Mouse (Mus musculus) limb, embryonic 10.5 days (tissue): ENCODE data around the gene Slc47a2. TPM values are rescaled to one million over a fixed set of nuclear protein-coding genes. Genes with fewer than 3 reads are reported as not detected.
A peak's percentile ranks its signal among the peaks of the same experiment; 100 is the strongest.

Experiments used
- DNase-seq: peaks from one replicate; pipeline ENCODE4 v3.0.0-alpha.2; 2017; ENCODE audit warnings: low spot score
- H3K27ac ChIP-seq: fragments of 300-500 bp; sonication (generic); 2 replicates; pipeline ENCODE4 v1.5.1; 2016; ENCODE audit warnings: mild to moderate bottlenecking
- H3K27me3 ChIP-seq: fragments of 300-500 bp; sonication (generic); 2 replicates; pipeline ENCODE4 v1.6.1; 2016; ENCODE audit warnings: low read depth, mild to moderate bottlenecking; ENCODE audit not compliant: poor library complexity, severe bottlenecking
- H3K36me3 ChIP-seq: fragments of 300-500 bp; sonication (generic); 2 replicates; pipeline ENCODE4 v1.6.1; 2016; ENCODE audit warnings: mild to moderate bottlenecking, moderate library complexity
- H3K4me1 ChIP-seq: fragments of 300-500 bp; sonication (generic); 2 replicates; pipeline ENCODE4 v1.6.1; 2016
- H3K4me3 ChIP-seq: fragments of 300-500 bp; sonication (generic); 2 replicates; pipeline ENCODE4 v1.5.1; 2016; ENCODE audit warnings: mild to moderate bottlenecking, moderate library complexity
- H3K9me3 ChIP-seq: fragments of 300-500 bp; sonication (generic); replicated peaks from 2 replicates; pipeline ENCODE4 v1.6.1; 2016; ENCODE audit warnings: mild to moderate bottlenecking
- WGBS: fragments of 180-500 bp; shearing (Covaris S2); methylation state at CpG from one replicate; pipeline ENCODE4 v1.1.7; 2016; 5-methylcytosine and 5-hydroxymethylcytosine counted together
- polyA plus RNA-seq: library from polyadenylated mRNA; unstranded; fragments of >200 nt; fragmentation: Nextera tagmentation; extraction: Ambion mirVana; gene quantifications from 2 replicates; pipeline ENCODE4 v1.2.1, GENCODE M21; 2016

Gene Slc47a2
- polyA plus RNA-seq: not detected in 2 replicates

DNA sequence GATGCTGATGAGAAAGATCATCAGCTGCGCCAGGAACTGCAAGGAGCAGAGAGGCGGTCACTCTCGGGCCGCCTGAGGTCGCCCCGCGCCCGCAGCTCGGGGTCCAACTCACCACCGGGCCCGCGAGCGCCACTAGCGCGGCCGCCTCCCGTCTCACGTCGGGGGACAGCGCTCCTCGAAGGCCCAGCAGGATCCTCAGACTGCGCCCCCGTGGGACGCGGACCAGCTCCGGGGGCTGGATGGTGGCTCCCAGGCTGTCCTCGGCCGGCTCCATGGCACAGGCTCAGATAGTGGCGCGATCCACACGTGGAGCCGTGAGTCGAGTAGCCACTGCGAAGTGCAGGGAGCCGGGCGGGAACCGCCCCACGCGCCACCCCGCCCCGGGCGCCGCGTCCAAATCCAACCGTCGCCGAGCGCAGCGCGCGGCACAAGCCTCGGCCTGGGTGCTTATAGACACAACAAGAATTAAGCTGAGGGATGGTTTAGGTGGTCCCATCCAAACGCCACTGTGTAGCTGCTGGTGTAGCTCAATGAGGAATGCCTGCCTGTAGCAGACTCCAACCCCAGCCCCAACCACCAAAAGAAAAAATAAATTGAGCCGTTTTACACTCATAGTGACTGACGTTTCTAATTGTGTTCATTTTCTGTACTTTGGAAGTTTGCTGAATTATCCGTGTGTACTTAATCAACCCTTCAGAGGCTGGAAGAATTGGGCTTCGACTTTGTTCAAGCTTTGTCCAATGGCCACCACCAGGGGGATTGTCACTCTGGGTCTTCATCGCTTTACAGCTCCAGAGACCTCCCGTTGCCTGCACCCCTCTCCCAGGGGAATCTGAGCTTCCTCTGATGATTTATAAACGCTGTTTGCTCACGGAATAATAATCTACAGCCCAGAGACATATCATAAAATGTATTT, at the start of gene Slc47a2:
Slc47a2 (minus strand) TSS at position 356 of the 916 bp plus-strand sequence.
- WGBS: 4% methylated on average over 61 of the region's 61 CpGs
- peak within 1 kb of the TSS; percentile 48 for H3K4me3 ChIP-seq
- H3K36me3 ChIP-seq: no peaks in the 10 kb centered on the region
- peak; percentile 50 for DNase-seq
- H3K9me3 ChIP-seq: no peaks in the 10 kb centered on the region
- peaks cover 79% of the 10 kb centered on the region for H3K27me3 ChIP-seq
- H3K4me1 ChIP-seq: peaks cover 7% of the 10 kb centered on the region
- no peak within 1 kb of the TSS for H3K27ac ChIP-seq

DNA sequence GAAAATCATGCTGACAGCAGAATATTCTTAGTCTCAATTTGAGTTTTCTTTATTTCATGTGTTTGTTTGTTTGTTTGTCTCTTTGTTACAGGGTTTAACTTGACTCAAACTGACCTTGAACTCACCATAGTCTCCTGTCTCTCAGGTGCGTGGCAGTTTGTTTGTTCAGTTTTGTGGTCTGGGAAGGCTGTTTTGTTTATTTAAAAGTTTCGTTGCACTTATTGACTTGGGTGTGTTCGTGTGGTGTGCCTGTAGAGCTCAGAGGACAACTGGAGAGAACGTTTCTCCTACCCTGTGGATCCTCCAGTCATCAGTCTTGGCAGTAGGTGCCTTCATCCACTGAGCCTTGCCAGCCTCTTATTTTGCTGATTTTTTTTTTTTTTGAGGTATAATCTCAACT, 46.3 kb upstream of the Slc47a2 start:
- Histone ChIP-seq H3K27ac (no peak overlapping the region), H3K27me3 (no peaks in the 10 kb centered on the region), H3K4me3 (no peak overlapping the region), H3K9me3 (no peaks in the 10 kb centered on the region; the same call in 1 of the 2 replicates), H3K4me1 (no peaks in the 10 kb centered on the region), H3K36me3 (no peaks in the 10 kb centered on the region)
- WGBS: 83% methylated on average over 4 of the region's 4 CpGs
- DNase-seq: no peak

DNA sequence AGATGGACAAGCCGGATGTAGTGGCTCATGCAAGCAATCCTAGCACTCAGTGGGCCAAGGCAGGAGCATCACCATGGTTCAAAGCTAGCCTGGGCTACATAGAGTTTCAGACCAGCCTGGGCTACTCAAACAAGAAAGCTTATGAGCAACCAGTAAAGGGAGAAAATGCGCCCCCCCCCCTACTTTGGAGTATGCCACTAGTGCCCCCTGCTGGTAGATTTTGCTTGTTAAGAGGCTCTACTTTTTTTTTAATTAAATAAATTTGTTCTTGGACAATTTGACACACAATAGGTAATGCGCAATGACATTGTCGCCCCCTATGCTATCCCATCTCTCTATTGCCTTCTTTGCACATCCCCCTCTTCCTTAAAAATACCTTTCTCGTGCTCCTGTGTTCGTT, 45.4 kb upstream of the Slc47a2 start:
- no peaks in the 10 kb centered on the region for H3K36me3 ChIP-seq
- 67% methylated on average over 6 of the region's 6 CpGs for WGBS

DNA sequence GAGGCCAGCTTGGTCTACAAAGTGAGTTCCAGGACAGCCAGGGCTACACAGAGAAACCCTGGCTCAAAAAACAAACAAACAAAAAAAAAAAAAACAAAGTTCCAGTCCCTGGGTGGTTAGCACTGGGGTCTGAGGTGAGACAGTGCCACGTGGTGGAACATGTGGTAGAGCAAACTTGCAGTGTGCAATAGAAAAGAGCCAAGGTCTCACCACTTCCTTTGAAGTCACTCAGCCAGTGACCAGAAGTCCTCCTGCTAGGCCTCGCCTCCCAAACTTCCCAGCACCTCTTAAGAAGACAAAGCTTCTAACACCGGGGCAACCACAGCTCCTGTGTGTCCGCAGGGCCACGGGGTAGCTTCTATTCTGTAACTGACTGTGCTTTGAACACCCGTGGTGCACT, 44.6 kb upstream of the Slc47a2 start:
- 69% methylated on average over 6 of the region's 6 CpGs for WGBS
- H3K27me3 ChIP-seq: no peaks in the 10 kb centered on the region
- no peak for DNase-seq
- H3K9me3 ChIP-seq: no peaks in the 10 kb centered on the region; the same call in 1 of the 2 replicates
- H3K4me1 ChIP-seq: no peaks in the 10 kb centered on the region
- no peak overlapping the region for H3K27ac ChIP-seq
- no peak overlapping the region for H3K4me3 ChIP-seq
- H3K36me3 ChIP-seq: no peaks in the 10 kb centered on the region

More for the DNA sequence above, 45.4 kb upstream of the Slc47a2 start:
- no peaks in the 10 kb centered on the region for H3K27me3 ChIP-seq
- no peak overlapping the region for H3K27ac ChIP-seq
- H3K4me3 ChIP-seq: no peak overlapping the region
- no peaks in the 10 kb centered on the region; the same call in 1 of the 2 replicates for H3K9me3 ChIP-seq
- no peaks in the 10 kb centered on the region for H3K4me1 ChIP-seq
- DNase-seq: peak; percentile 40

DNA sequence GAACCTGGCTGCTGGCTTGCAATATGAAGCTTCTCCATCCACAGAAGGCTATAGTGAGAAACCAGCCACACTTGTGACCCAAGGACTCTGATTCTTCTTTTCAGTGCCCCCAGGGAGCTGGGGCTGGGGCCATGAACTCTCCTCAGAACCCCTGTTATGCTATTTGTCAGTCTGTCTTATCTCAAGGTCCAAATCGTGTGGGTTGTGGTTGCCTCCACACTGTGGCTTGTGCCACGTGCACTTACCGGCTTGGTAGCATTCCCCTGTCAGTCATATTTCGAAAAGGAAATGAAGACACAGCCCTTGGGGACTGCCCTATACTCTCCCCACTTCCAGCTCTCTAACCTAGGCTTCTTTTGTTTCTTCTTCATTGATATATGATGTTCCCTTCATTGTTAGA, 43.1 kb upstream of the Slc47a2 start:
- DNase-seq: no peak
- Histone ChIP-seq H3K9me3 (no peaks in the 10 kb centered on the region), H3K27ac (no peak overlapping the region), H3K4me3 (no peak overlapping the region), H3K27me3 (0 out of 2 replicates have a peak, but pooled peaks cover 3% of the 10 kb centered on the region), H3K36me3 (no peaks in the 10 kb centered on the region), H3K4me1 (no peaks in the 10 kb centered on the region)
- WGBS: 81% methylated on average over 4 of the region's 4 CpGs

DNA sequence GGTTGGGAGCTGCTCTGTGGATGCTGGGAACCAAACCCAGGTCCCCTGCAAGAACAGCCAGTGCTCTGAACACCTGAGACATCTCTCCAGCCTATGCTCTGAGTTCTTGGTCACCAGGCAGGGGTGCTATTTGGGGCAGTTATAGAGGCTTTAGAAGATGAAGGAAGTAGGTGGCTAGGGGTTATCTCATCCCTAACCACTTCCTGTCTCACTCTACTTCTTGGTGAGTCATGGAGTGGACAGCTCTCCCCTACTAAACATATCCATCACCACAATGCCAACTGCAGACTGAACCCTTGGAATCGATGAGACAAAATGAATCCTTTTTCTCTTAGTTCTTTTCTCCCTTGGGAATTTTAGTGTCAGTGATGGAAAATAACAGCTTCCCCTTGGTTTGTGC, 38.6 kb upstream of the Slc47a2 start:
- Histone ChIP-seq H3K4me1 (peaks cover 13% of the 10 kb centered on the region), H3K4me3 (no peak overlapping the region), H3K27ac (no peak overlapping the region), H3K36me3 (no peaks in the 10 kb centered on the region), H3K27me3 (peaks cover 43% of the 10 kb centered on the region), H3K9me3 (no peaks in the 10 kb centered on the region)
- WGBS: 92% methylated on average over 1 of the region's 1 CpGs
- DNase-seq: no peak

DNA sequence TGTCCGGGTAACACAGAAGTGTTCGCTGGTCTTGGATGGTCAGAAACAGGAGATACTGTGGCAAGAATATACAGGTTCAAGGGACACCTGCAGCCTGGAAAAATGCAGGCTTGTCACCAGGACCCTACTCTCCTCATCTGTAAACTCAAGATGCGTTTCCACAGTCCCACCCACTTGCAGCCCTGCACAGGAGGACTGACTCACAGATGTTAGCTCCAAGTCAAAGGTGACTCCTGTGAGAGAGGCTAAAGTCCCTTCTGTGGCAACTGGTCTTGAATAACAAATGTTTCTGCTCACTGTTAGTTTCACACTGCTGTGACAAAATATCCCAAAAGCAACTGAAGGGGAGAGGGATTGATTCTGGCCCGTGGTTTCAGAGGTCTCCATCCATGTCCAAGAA, 36.0 kb upstream of the Slc47a2 start:
- H3K9me3 ChIP-seq: no peaks in the 10 kb centered on the region
- no peak overlapping the region for H3K4me3 ChIP-seq
- no peak for DNase-seq
- H3K4me1 ChIP-seq: peaks cover 13% of the 10 kb centered on the region
- WGBS: 70% methylated on average over 4 of the region's 4 CpGs
- peaks cover 65% of the 10 kb centered on the region for H3K27me3 ChIP-seq
- no peaks in the 10 kb centered on the region for H3K36me3 ChIP-seq
- H3K27ac ChIP-seq: no peak overlapping the region

DNA sequence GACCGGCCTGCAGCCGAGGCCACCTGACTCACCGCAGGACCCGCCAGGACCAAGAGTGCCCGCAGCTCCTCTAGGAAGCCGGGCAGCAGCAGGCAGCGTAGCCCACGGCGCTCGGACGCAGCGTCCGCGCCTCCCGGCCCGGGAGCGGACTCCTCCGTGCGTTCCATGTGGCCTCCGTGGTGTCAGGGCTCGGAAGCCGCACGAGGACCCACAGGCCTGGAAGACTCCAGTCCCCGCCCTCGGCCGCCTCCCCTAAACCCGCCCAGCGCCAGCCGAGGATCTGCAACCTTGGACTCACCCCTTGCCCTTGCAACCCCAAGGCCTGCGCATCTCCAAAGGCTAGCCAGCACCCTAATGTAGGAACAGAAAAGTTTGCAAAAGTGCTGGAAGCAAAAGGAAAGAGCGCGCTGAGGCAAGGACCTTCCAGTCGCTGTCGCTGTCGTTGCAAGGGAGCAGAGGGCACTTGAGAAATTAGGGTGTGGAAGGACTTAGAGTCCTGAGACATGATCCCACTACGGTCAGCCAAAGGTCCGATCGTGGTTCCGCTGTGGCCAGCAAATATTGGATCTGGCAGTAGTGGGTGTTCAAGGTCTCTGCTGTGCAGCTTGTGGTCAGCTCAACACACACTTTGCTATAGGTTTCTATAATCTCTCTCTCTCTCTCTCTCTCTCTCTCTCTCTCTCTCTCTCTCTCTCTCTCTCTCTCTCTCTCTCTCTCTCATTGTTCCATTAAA, 35.4 kb upstream of the Slc47a2 start, which contains the start of gene Slc47a1:
Slc47a1 (minus strand) TSS at position 465 of the 733 bp plus-strand sequence.
- H3K4me1 ChIP-seq: peaks cover 13% of the 10 kb centered on the region
- peaks cover 66% of the 10 kb centered on the region for H3K27me3 ChIP-seq
- H3K9me3 ChIP-seq: no peaks in the 10 kb centered on the region
- no peaks in the 10 kb centered on the region for H3K36me3 ChIP-seq
- peak within 1 kb of the TSS; percentile 45 for H3K4me3 ChIP-seq
- no peak within 1 kb of the TSS for H3K27ac ChIP-seq
- DNase-seq: peak; percentile 59
- WGBS: 15% methylated on average over 39 of the region's 39 CpGs

DNA sequence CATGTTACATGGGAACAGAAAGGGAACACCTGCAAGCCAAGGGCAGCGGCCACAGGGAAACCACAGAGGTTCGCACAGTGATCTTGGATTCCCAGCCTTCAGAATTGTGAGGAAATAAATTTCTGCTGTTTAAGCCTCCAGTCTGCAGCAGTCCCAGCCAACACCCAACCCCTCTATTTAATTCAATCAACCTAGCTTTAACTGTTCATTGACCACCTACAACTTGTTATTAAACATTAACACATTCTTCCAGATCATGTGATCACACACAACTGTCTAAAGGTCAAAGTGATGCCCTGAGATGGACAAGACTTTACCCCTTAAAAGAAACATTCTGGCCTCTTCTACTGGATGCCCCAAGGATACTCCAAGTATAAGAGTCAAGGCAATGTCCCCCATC, 26.0 kb upstream of the Slc47a2 start:
- Histone ChIP-seq H3K27me3 (0 out of 2 replicates have a peak, but pooled peaks cover 8% of the 10 kb centered on the region), H3K9me3 (no peaks in the 10 kb centered on the region), H3K27ac (no peak overlapping the region), H3K36me3 (no peaks in the 10 kb centered on the region), H3K4me1 (no peaks in the 10 kb centered on the region), H3K4me3 (no peak overlapping the region)
- no peak for DNase-seq
- WGBS: 94% methylated on average over 2 of the region's 2 CpGs

DNA sequence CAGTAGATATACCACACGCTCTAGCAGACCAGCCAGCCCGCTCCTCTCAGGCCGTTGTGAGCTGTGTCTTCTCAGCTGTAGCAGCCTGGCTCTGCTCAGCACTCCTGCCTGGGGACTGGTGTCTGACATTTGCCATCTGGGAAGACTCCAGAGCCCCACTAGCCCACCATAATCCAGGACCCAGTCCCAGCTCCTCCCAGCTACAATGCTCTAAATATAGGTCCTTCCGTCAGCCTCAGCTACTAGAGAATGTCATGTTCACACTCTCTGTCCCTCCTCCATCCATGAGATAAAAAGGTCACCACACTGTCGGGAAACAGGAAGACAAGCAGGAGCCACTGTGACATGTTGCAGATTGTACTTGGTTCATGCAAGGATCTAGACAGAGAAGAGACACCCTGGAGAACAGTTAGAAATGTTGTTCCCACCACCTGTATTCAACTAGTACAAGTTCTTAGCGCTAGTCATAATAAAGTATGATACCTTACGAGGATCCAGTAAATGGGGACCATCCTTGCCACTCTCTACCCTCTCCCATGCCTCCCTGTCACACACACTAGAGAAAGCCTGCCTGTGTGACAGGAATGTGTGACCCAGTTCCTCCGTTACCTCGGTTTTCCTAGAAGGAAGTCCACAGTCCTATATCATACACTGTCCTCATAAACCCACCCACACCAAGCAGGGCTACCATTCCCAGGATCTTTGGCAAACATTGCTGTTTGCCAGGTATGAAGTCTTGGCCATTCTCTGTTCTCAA, 24.0 kb upstream of the Slc47a2 start:
- Histone ChIP-seq H3K36me3 (no peaks in the 10 kb centered on the region), H3K4me1 (no peaks in the 10 kb centered on the region), H3K4me3 (no peak overlapping the region), H3K9me3 (no peaks in the 10 kb centered on the region), H3K27me3 (0 out of 2 replicates have a peak, but pooled peaks cover 8% of the 10 kb centered on the region), H3K27ac (no peak overlapping the region)
- 84% methylated on average over 9 of the region's 9 CpGs for WGBS
- DNase-seq: no peak

DNA sequence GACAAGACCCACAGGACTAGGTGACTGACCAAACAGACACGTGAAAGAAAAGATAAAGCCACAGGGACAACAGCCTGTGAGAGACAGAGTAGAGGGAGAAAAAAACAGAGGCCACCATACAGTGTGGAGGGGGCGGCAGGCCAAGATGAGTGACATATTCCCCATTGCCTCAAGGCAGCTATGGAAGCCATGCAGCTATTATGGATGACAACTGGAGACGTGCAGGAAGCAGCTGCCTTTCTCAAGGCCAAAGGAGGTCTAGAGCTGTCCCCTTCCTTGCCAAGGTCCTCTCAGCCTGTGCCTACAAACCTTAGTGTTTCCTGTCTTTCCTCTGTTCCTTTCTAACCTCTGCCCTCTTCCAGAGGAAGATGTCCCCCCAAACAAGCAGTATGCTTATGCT, 23.3 kb upstream of the Slc47a2 start:
- DNase-seq: no peak
- H3K27ac ChIP-seq: no peak overlapping the region

DNA sequence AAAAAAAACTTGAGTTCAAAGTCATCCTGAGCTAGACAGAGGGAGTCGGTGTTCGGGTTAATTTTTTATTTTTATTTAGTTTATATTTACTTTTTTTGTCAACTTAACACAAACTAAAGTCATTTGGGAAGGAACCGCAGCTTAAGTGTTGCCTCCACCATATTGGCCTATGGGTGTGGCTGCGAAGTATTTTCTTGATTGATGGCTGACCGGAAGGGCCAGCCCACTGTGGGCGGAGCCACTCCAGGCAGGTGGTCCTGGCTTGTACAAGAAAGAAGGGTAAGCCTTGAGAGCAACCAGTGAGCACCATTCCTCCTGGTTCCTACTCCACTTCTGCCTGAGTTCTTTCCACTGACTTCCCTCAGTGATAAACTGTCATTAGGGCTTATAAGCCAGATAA, 21.4 kb upstream of the Slc47a2 start:
- 88% methylated on average over 6 of the region's 6 CpGs for WGBS
- no peaks in the 10 kb centered on the region for H3K4me1 ChIP-seq

More for the DNA sequence above, 23.3 kb upstream of the Slc47a2 start:
- H3K4me1 ChIP-seq: no peaks in the 10 kb centered on the region
- no peaks in the 10 kb centered on the region for H3K36me3 ChIP-seq
- no peaks in the 10 kb centered on the region for H3K9me3 ChIP-seq
- H3K4me3 ChIP-seq: no peak overlapping the region
- WGBS: 76% methylated on average over 3 of the region's 3 CpGs
- H3K27me3 ChIP-seq: 0 out of 2 replicates have a peak, but pooled peaks cover 8% of the 10 kb centered on the region

More for the DNA sequence above, 21.4 kb upstream of the Slc47a2 start:
- Histone ChIP-seq H3K27me3 (no peaks in the 10 kb centered on the region), H3K27ac (no peak overlapping the region), H3K36me3 (no peaks in the 10 kb centered on the region), H3K4me3 (no peak overlapping the region), H3K9me3 (no peaks in the 10 kb centered on the region)
- DNase-seq: no peak
